Mouse (Mus musculus) yolk sac, embryonic 10.5 days (tissue): ENCODE data around the gene Vmn2r115.
"Not testable (repeated sequence)": the region's sequence is repeated elsewhere in the genome, so short reads cannot be mapped to it uniquely, and the experiment has no call there.

Experiments used
- DNase-seq: peaks from one replicate; pipeline ENCODE4 v3.0.0-alpha.2; 2017; ENCODE audit warnings: low spot score

Gene Vmn2r115

GRCm38 (mm10) chr17:23343441-23343840 is at the start of gene Vmn2r115:
Gene Vmn2r115 (plus strand): TSS chr17:23343741.
- not testable (repeated sequence) for DNase-seq

GRCm38 (mm10) chr17:23312437-23312836 is 31.1 kb upstream of the Vmn2r115 start, which contains the start of gene Vmn2r114:
Gene Vmn2r114 (minus strand): TSS chr17:23312537.
- not testable (repeated sequence) for DNase-seq

GRCm38 (mm10) chr17:23330657-23331056 is 12.9 kb upstream of the Vmn2r115 start:
- no peak for DNase-seq

GRCm38 (mm10) chr17:23351644-23352043 is 8.1 kb downstream of the Vmn2r115 start:
- DNase-seq = no peak

GRCm38 (mm10) chr17:23384304-23384703 is 40.8 kb downstream of the Vmn2r115 start, which contains the start of gene Vmn2r116:
Gene Vmn2r116 (plus strand): TSS chr17:23384604.
- DNase-seq = not testable (repeated sequence)
